Mouse (Mus musculus) limb, embryonic 10.5 days (tissue): Measurements from ENCODE around the gene Mamld1. TPM values are rescaled to one million over a fixed set of nuclear protein-coding genes. Genes with fewer than 3 reads are reported as not detected.

Experiments used
- DNase-seq: peaks from one replicate; pipeline ENCODE4 v3.0.0-alpha.2; 2017; ENCODE audit warnings: low spot score
- H3K27ac ChIP-seq: fragments of 300-500 bp; sonication (generic); 2 replicates; pipeline ENCODE4 v1.5.1; 2016; ENCODE audit warnings: mild to moderate bottlenecking
- H3K27me3 ChIP-seq: fragments of 300-500 bp; sonication (generic); 2 replicates; pipeline ENCODE4 v1.6.1; 2016; ENCODE audit warnings: low read depth, mild to moderate bottlenecking; ENCODE audit not compliant: poor library complexity, severe bottlenecking
- H3K36me3 ChIP-seq: fragments of 300-500 bp; sonication (generic); 2 replicates; pipeline ENCODE4 v1.6.1; 2016; ENCODE audit warnings: mild to moderate bottlenecking, moderate library complexity
- H3K4me1 ChIP-seq: fragments of 300-500 bp; sonication (generic); 2 replicates; pipeline ENCODE4 v1.6.1; 2016
- H3K4me3 ChIP-seq: fragments of 300-500 bp; sonication (generic); 2 replicates; pipeline ENCODE4 v1.5.1; 2016; ENCODE audit warnings: mild to moderate bottlenecking, moderate library complexity
- H3K9me3 ChIP-seq: fragments of 300-500 bp; sonication (generic); replicated peaks from 2 replicates; pipeline ENCODE4 v1.6.1; 2016; ENCODE audit warnings: mild to moderate bottlenecking
- WGBS: fragments of 180-500 bp; shearing (Covaris S2); methylation state at CpG from one replicate; pipeline ENCODE4 v1.1.7; 2016; 5-methylcytosine and 5-hydroxymethylcytosine counted together
- polyA plus RNA-seq: library from polyadenylated mRNA; unstranded; fragments of >200 nt; fragmentation: Nextera tagmentation; extraction: Ambion mirVana; gene quantifications from 2 replicates; pipeline ENCODE4 v1.2.1, GENCODE M21; 2016

Mamld1 gene
- polyA plus RNA-seq, 1 experiment from 2014 or later = 0.54 TPM

DNA sequence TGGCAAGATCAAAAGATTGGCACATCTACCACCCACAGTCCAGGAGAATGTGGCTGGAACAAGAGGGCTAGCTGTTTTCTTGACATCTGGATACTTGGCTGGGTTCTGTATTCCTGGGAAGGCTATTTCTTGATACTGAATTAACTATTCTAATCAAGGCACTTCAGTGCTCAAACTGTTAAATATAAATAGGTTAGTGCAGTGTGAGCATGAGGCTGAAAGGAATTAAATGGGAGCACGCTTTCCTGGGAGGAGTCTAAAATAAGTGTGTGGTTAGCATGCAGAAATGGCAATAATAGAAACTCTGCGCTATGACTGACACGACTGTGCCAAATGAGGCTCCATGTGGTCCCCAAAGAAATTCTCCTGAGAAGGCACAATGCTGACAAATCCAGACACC lies 131.5 kb downstream of the Mamld1 start:
- WGBS = 77% methylated on average over 3 of the region's 3 CpGs
- no peaks in the 10 kb centered on the region for H3K36me3 ChIP-seq
- H3K9me3 ChIP-seq = no peaks in the 10 kb centered on the region
- H3K4me1 ChIP-seq = no peaks in the 10 kb centered on the region
- no peak overlapping the region for H3K27ac ChIP-seq
- no peak overlapping the region for H3K4me3 ChIP-seq
- DNase-seq = no peak
- peaks cover 66% of the 10 kb centered on the region for H3K27me3 ChIP-seq

DNA sequence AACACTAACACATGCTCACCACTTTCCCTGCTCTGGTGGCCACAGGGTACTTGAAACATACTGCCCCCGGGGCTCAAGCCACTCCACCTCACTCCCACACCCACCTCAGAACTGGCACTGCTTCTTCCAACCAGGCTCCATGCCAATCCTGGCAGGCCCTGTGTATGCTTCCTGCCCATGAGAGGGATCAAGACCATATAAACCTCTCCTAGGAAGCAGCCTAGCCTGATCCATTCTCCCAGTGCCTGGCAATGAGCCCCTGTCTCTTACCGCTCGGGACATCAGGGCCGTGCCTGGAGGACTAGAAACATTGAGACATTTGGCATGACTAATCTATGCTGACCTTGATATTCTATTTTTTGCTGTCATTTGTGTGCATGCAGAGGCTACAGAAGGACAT lies 133.6 kb downstream of the Mamld1 start:
- no peaks in the 10 kb centered on the region for H3K36me3 ChIP-seq
- no peaks in the 10 kb centered on the region for H3K9me3 ChIP-seq
- no peak overlapping the region for H3K27ac ChIP-seq
- DNase-seq = no peak
- H3K27me3 ChIP-seq = peaks cover 88% of the 10 kb centered on the region
- 93% methylated on average over 4 of the region's 4 CpGs for WGBS
- H3K4me3 ChIP-seq = no peak overlapping the region
- H3K4me1 ChIP-seq = no peaks in the 10 kb centered on the region

DNA sequence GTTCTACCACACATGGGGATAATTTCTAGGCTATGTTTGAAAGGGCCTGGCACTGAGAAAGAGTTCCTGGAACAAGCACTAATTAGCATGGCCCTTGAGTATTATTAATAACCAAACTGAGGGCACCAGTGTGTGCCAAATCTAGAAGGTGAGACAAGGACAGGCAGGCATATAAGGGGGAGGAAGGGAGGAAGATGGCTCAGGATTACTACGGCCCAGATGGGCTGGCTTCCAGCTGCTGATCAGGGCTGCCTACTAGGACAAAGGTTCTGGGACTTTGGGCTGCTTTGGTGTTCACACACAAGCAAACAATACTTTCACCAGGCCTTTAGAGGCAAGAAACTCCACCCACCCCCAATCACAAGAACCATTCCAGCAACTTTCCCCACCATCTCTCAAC lies 136.3 kb downstream of the Mamld1 start:
- no peaks in the 10 kb centered on the region for H3K9me3 ChIP-seq
- no peaks in the 10 kb centered on the region for H3K4me1 ChIP-seq
- no peaks in the 10 kb centered on the region for H3K36me3 ChIP-seq
- peaks cover 92% of the 10 kb centered on the region for H3K27me3 ChIP-seq
- H3K27ac ChIP-seq = no peak overlapping the region
- DNase-seq = no peak
- 90% methylated on average over 1 of the region's 1 CpGs for WGBS
- H3K4me3 ChIP-seq = no peak overlapping the region

DNA sequence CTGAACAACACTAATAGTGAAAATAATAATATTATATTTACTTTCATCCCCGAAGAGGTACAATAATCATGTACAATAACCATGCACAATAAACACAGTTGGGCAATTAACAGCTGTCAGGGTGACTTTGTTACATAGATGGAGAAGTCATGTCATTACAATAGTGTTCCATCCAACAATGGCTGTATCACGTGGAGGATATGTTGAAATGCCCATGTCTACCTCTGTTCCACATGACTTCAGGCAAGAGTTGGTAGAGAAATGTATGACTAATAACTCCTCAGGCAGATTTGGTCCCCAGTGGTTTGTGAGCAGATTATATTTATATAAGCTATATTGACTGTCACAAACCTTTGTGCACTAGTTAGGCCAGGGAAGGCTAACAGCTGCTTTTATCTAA lies 154.7 kb downstream of the Mamld1 start:
- DNase-seq = no peak
- no peaks in the 10 kb centered on the region for H3K4me1 ChIP-seq
- 71% methylated on average over 2 of the region's 2 CpGs for WGBS
- no peak overlapping the region for H3K27ac ChIP-seq
- no peaks in the 10 kb centered on the region for H3K9me3 ChIP-seq
- H3K4me3 ChIP-seq = no peak overlapping the region
- H3K36me3 ChIP-seq = no peaks in the 10 kb centered on the region
- peaks cover 21% of the 10 kb centered on the region for H3K27me3 ChIP-seq

Other genes starting within 250 kb of the Mamld1 start
- gene Mtm1, start 160.5 kb downstream of the Mamld1 start, polyA plus RNA-seq = 1.4 and 2.3 TPM in 2 replicates